Mouse (Mus musculus) C2C12 (cell line): ENCODE data around the gene Snx29.

ENCODE experiments used
- CTCF ChIP-seq: IDR thresholded peaks from one replicate; pipeline ENCODE4 v1.5.1; 2011; ENCODE audit not compliant: control insufficient read depth, insufficient read depth, insufficient read length
- USF1 ChIP-seq: IDR thresholded peaks from one replicate; pipeline ENCODE4 v1.6.1; 2011; ENCODE audit warnings: low read depth, mild to moderate bottlenecking, control low read depth, moderate library complexity

DNA sequence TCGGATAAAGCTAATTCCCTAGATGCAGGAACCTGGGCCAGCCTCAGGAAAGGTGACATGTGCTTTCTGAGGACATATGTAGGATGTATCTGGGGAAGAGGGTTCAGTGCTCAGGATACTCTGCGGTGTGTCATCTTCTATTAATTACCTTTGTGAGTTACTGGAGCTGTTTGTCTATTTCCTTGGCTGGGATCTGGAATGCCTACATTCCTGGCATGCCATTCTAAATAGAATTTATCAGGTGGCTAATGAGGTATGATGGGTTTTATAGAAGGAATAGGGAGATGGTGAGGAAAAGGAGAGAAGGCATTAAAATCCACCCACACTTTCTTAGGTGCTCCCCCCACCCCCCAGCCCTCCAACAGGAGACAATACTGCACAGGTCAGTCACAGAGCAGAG lies 178.9 kb downstream of the Snx29 start:
- TF ChIP-seq CTCF: no peak
- TF ChIP-seq USF1: no peak
